In genomic region chr14:74922039-74922736, GRCm38 (mm10) we compare ENCODE assay signal across 10 mouse cellular contexts. TPM values are rescaled to one million over a fixed set of nuclear protein-coding genes. Genes with fewer than 3 reads are reported as not detected.
DNase-seq lines count a peak whose midpoint lies in the region; ATAC-seq and TF ChIP-seq lines count a peak whose summit lies in the region.
"Had no signal": no experiment of that assay in that cellular context is flagged by ENCODE, and none has a peak within 500 bp of the region (broad histone marks: within the 10 kb centered on the region; RNA-seq: fewer than 3 reads in every experiment).

No protein-coding gene starts in this region.

- H3K4me1 ChIP-seq in testis, adult 2 months (ENCODE audit: control insufficient read depth, insufficient read depth, low read length) = peaks cover 4% of the 10 kb centered on the region; the same call in 1 of the 2 replicates

- peak; percentile 56; the same call in 1 of the 2 replicates for TF ChIP-seq POLR2A in testis, adult 2 months (IDR thresholded peaks at IDR 0.05; ENCODE audit: control insufficient read depth, low read depth, low read length)

- intact Hi-C loops in gastrocnemius, adult 2 months (cut with DNase I) = no loop called here
- intact Hi-C loops in gastrocnemius, postnatal 36 days (cut with DNase I) = no loop called here

- no peak for TF ChIP-seq CTCF in gastrocnemius, adult 2 months (IDR thresholded peaks at IDR 0.05)
- no peak for TF ChIP-seq CTCF in testis, adult 2 months (IDR thresholded peaks at IDR 0.05; ENCODE audit: control insufficient read depth, insufficient read depth, insufficient replicate concordance, low read depth, low read length)
- no peak for TF ChIP-seq CTCF in layer of hippocampus, adult 2 months (conservative IDR thresholded peaks at IDR 0.05)

- H3K27ac ChIP-seq in gastrocnemius, adult 2 months = no peak overlapping the region
- no peak overlapping the region; the same call in 1 of the 2 replicates for H3K27ac ChIP-seq in testis, adult 2 months (ENCODE audit: control insufficient read depth, insufficient read depth, low read depth, low read length)
- H3K27ac ChIP-seq in layer of hippocampus, adult 2 months = no peak overlapping the region
- H3K27ac ChIP-seq: embryonic facial prominence, embryonic 13.5 days; lung, embryonic 15.5 days had no signal

- H3K27me3 ChIP-seq in testis, adult 2 months (ENCODE audit: control insufficient read depth, insufficient read depth, low read length) = no peaks in the 10 kb centered on the region
- H3K27me3 ChIP-seq: embryonic facial prominence, embryonic 13.5 days; lung, embryonic 15.5 days had no signal

- H3K4me3 ChIP-seq in gastrocnemius, adult 2 months = no peak overlapping the region
- H3K4me3 ChIP-seq in testis, adult 2 months (ENCODE audit: control insufficient read depth, low read depth, low read length) = peak overlapping the region; percentile 48
- no peak overlapping the region for H3K4me3 ChIP-seq in layer of hippocampus, adult 2 months
- H3K4me3 ChIP-seq: embryonic facial prominence, embryonic 13.5 days; lung, embryonic 15.5 days had no signal

- peak; percentile 45; the same call in 1 of the 2 replicates for ATAC-seq in monocyte, adult 5-6 weeks (replicated peaks; ENCODE audit: insufficient number of reproducible peaks, low FRiP score, low TSS enrichment, poor library complexity, severe bottlenecking)

- DNase-seq in gastrocnemius, adult 2 months = peak; percentile 49
- DNase-seq in gastrocnemius, postnatal 36 days = no peak
- DNase-seq in testis, postnatal 10 days (ENCODE audit: low spot score) = no peak
- no peak for DNase-seq in frontal cortex, postnatal 14 days (ENCODE audit: low spot score in 2 of 2)
- no peak for DNase-seq in embryo, embryonic 10.5 days (ENCODE audit: low spot score)
- DNase-seq in layer of hippocampus, adult 2 months (ENCODE audit: low spot score in 2 of 2) = no peak

- no peaks in the 10 kb centered on the region for H3K36me3 ChIP-seq in testis, adult 2 months (ENCODE audit: control insufficient read depth, insufficient read depth, low read length)
- H3K36me3 ChIP-seq: lung, embryonic 15.5 days had no signal

RNA-seq across cellular contexts. Expression of gene Lrch1, which starts 25.5 kb away (rescaled TPM):
- 1 to 10 TPM; 3.0 to 4.4 TPM for total RNA-seq in gastrocnemius, adult 2 months (2021)
- total RNA-seq in gastrocnemius, postnatal 36 days (2021) = 1 to 10 TPM; 3.1 to 4.0 TPM
- polyA plus RNA-seq in testis, adult 2 months (2012; rRNA removed) = 1.6 and 1.7 TPM in 2 replicates
- total RNA-seq in monocyte, adult 5-6 weeks (2017) = 31.4 to 43.1 TPM (median 34.7 TPM) in 3 replicates
- total RNA-seq in layer of hippocampus, adult 2 months (2021) = 10 to 100 TPM; 17.5 to 24.7 TPM
